Mouse (Mus musculus) heart, adult 2 months (tissue): Measurements from ENCODE around the gene Hormad2.

ENCODE experiments used
- CTCF ChIP-seq: fragments of 200-600 bp; IDR thresholded peaks from 2 replicates; pipeline ENCODE4 v1.8.1; 2022; ENCODE audit warnings: antibody characterized with exemption, mild to moderate bottlenecking, moderate library complexity
- POLR2A ChIP-seq: fragments of 200-500 bp; IDR thresholded peaks from 2 replicates; pipeline ENCODE4 v1.6.1; 2011; ENCODE audit warnings: mild to moderate bottlenecking, low read depth, low read length, control low read depth; ENCODE audit not compliant: insufficient read depth

- TF ChIP-seq CTCF (no peak), POLR2A (no peak)
Observed at GRCm38 (mm10) chr11:4296610-4297275, 144.2 kb downstream of the Hormad2 start.
